Mouse (Mus musculus): ENCODE measurements around the gene Zbtb17. TPM values are rescaled to one million over a fixed set of nuclear protein-coding genes. Genes with fewer than 3 reads are reported as not detected.

The Zbtb17 gene
- polyA plus RNA-seq, 2 experiments from 2014 or later = 13.6 to 16.3 TPM

DNA sequence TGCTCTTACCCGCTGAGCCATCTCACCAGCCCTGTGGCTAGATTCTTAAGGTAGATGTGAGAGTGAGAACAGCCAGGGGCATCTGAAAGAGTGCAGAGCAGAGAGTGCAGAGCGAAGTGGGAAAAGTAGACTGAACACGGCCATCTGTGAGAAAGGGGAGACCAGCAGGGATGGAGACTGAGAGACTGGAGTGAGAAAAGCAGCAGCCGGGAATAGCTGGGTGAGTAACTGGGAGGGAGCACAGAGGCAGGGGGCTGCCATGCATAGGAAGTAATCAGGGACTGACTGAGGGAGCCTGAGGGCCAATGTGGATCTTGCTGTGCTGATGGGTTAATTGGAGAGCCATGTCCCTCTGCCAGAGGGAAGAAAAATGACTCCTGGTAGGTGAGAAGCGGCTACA lies 58.3 kb downstream of the Zbtb17 start:
- no peak for ATAC-seq

DNA sequence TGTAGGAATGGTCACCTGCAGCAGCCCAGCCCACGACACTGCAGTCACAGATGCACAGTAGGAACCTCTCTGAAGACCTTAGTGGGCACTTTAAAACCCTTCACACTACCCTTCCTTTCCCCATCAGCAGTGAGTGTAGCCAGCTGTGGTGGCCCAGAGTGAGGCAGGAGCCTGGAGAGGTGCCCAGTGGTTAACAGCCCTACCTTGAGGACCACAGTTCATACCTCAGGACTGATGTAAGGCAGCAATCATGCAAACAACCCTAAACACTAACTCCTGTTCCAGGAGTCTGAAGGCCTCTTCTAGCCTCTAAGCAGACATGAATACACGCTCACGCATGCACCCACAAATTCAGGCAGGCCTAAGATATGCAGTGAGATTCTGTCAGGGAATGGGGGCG lies 60.0 kb downstream of the Zbtb17 start:
- ATAC-seq = no peak

DNA sequence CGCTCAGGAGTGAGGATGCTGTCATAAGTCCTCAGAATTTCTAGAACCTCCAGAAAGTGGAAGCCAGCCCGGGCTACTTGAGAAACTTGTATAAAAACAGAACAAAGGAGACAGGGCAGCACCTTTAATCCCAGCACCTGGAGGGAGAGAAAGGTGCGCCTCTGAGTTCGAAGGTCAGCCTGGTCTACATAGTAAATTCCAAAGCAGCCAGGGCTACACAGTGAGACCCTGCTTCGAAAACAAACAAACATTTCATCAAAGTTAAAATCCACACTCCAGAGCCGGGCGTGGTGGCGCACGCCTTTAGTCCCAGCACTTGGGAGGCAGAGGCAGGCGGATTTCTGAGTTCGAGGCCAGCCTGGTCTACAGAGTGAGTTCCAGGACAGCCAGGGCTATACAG lies 61.4 kb downstream of the Zbtb17 start:
- no peak for ATAC-seq

DNA sequence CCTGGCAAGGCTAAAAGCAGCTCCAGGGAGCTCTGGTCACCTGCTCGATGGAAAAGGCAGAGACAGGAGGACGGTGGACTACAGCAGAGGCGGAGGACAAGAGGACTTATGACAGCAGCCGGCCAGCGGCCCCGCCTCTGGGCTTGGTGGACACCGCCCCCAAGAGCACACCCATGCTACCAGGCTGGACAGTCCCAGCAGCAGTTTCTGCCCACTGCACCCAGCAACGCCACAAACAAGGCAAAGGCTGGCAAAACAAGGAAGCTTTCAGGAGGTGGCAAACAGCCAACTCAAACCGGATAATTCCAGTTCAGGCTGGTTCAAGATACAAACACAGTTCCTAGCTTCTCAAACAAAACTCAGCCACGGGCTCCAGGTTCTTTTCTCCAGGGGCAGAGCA lies 61.9 kb downstream of the Zbtb17 start:
- ATAC-seq = no peak

DNA sequence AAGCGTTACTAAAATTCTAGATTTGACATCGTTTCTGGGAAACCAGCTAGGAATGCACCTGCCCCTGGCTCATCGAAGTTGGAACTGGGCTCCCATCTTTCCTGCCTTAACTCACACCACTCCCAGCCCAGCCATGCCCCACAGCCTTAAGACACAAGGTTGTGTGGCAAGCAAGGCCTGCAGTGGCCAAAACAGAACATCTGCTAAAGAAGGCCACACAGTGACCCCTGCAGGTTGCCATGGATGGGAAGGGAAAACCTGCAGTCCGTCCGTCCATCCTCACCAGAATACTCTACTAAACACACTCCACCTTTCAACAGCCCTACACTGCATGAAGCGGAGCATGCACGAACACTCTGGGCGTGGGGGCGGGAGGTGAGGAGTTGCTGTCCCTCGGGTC lies 62.4 kb downstream of the Zbtb17 start:
- no peak for ATAC-seq

DNA sequence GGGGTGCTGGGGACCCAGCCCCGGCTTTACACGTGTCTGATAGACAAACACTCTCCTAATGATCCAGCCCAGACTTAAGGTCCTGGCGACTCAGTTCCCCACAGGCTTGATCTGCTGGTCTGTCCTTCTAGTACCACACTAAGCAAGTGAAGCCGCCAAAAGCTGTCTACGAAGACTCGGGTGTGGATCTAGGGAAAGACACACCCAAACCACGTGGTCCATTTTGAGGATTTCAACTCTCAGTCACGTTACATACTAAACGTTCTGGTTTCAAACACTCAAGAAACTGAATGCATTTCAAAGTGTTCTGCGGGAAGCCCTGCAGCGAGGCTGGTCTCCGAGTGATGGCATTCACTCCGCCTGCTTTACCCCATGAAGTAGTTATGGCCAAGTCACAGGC lies 66.0 kb downstream of the Zbtb17 start:
- ATAC-seq = no peak

DNA sequence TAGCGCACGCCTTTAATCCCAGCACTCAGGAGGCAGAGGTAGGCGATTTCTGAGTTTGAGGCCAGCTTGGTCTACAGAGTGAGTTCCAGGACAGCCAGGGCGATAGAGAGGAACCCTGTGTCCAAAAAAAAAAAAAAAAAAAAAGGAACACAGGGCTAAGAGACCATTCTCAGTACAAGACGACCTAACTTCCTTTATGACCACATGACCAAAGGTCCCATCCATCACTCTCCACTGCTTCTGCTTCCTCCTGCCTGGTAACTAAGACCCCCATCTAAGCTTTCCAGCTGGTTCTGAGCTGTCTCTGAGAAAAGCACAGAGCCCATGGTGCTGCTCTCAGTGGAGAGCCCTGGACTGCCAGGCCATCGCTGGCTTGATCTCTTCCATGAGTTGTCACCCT lies 67.7 kb downstream of the Zbtb17 start:
- ATAC-seq = no peak

DNA sequence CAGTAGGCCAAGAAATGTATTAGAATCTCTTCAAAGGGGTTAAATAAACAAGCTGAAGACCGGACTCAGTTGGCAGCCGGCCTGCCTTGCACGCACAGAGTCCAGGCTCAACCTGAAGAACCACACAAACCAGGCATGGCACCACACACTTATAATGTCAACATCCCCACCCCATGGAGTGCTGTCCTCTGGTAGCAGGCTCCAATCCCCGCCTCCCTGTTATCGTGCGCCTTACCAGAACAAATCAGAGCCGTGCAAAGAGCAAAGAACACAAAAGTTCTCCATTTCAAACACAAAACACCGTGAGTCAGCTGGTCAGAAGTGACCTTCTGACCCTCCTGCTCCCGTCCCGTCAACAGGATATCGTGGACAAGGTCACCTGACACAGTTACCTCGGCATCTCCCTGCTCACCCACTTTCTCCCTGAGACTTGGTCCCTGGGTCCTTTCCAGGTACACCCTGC lies 69.8 kb downstream of the Zbtb17 start:
- no peak for ATAC-seq

Other genes with a start within 250 kb of the Zbtb17 start
- gene Rsg1, start 230.7 kb upstream of the Zbtb17 start, polyA plus RNA-seq (2017; shearing (Covaris generic)) = 1 to 10 TPM; 1.5 to 3.2 TPM
- gene Arhgef19, start 205.2 kb upstream of the Zbtb17 start, polyA plus RNA-seq (2017; shearing (Covaris generic)) = not detected
- not detected for gene Epha2, start 143.4 kb upstream of the Zbtb17 start, polyA plus RNA-seq (2017; shearing (Covaris generic))
- not detected for gene Fam131c, start 76.4 kb upstream of the Zbtb17 start, polyA plus RNA-seq (2017; shearing (Covaris generic))
- not detected for gene Clcnka, start 45.9 kb upstream of the Zbtb17 start, polyA plus RNA-seq (2017; shearing (Covaris generic))
- not detected for gene Clcnkb, start 28.6 kb upstream of the Zbtb17 start, polyA plus RNA-seq (2017; shearing (Covaris generic))
- gene Hspb7, start 23.9 kb upstream of the Zbtb17 start, polyA plus RNA-seq (2017; shearing (Covaris generic)) = not detected
- gene Srarp, start 8.5 kb upstream of the Zbtb17 start, polyA plus RNA-seq (2017; shearing (Covaris generic)) = not detected
- 10 to 100 TPM in 1 of 2 experiments, 1 to 10 TPM in 1; 9.3 to 15.9 TPM for gene Spen, start 93.9 kb downstream of the Zbtb17 start, polyA plus RNA-seq (2017; shearing (Covaris generic))
- under 1 TPM in 1 of 2 experiments, not detected in 1; 0.29 TPM for gene Fblim1, start 161.4 kb downstream of the Zbtb17 start, polyA plus RNA-seq (2017; shearing (Covaris generic))
- gene Tmem82, start 174.0 kb downstream of the Zbtb17 start, polyA plus RNA-seq (2017; shearing (Covaris generic)) = under 1 TPM in 1 of 2 experiments, not detected in 1; 0.19 TPM
- not detected for gene Slc25a34, start 179.2 kb downstream of the Zbtb17 start, polyA plus RNA-seq (2017; shearing (Covaris generic))
- 1 to 10 TPM; 3.3 to 3.4 TPM for gene Plekhm2, start 220.2 kb downstream of the Zbtb17 start, polyA plus RNA-seq (2017; shearing (Covaris generic))
- not detected for gene Rsc1a1, start 240.9 kb downstream of the Zbtb17 start, polyA plus RNA-seq (2017; shearing (Covaris generic))